Mouse (Mus musculus): ENCODE results near the gene Vmn2r90.
"Not testable (repeated sequence)": the region's sequence is repeated elsewhere in the genome, so short reads cannot be mapped to it uniquely, and the experiment has no call there.

Gene Vmn2r90

DNA sequence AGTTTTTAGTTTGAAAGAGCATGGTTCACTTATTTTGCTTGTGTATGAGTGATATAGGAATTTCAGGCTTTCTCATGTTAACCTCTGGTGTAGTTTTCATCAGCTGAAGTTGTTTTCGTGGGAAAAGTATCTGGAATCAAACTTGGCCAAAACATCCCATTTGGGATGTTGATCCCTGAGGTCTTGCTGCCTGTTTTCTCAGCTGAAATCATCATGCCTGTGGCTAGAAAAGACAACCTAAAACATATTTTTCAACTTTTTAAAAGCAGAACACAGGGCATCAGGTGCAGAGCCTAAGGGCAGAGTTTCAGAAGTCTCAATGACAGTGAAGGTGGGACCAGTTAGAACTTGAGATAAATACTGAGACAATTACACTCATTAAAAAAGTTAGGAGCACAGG is at the start of gene Vmn2r90:
Gene Vmn2r90 (plus strand): TSS at position 301 of the 400 bp plus-strand sequence.
- DNase-seq (ENCODE audit: low spot score), result no peak

DNA sequence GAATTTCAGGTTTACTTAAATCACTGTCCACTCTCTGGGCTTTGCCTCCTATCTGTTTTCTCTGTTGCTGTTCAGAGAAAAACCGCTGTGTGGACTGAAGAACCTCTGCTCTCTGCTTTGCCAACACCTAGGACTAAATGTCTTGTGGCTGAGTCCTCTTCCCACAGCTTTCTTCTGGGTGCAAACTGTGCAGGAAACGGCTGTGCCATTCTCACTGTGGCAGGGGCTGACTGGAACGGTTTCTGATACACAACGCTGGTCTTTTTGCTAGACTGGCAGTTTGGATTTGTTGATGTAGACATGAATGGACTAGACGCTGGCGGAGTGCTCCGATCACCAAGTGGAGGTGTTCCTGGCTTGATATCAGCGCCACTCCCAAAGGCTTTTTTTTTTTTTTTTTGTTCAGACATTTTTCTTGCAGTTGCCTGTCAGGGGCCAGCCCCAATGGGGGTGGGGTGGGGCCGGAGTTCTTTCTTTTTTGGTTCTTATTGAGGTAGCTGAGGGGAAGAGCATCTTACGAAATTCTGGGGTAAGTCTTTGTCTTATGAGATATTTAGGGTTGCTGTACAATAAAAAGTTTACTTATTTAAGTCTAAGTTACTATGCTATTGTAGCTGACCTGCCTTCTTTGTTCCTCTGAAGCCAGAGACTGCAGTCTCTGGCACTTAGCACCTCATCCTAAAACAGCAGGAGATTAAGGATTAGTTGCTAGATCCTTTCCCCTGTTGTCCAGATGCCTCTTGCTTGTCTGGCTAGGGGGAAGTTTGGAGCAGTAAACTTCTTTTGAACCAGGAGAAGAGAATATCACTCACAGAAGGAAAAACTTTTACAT is 48.3 kb upstream of the Vmn2r90 start:
- no peak for DNase-seq (ENCODE audit: low spot score)

DNA sequence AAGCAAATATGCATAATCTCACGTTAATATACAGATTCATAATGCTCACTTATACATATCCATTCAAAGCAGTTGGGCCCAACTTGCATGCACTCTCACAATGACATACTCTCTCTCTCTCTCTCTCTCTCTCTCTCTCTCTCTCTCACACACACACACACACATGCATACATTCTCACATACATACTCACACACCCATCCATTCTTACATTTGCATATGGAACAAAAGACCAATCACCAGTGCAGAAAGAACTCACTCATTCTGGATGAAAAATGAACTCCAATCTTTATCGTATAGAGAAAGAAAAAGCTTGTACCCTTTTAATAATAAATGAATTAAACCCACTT is 47.7 kb upstream of the Vmn2r90 start:
- no peak for DNase-seq (ENCODE audit: low spot score)

DNA sequence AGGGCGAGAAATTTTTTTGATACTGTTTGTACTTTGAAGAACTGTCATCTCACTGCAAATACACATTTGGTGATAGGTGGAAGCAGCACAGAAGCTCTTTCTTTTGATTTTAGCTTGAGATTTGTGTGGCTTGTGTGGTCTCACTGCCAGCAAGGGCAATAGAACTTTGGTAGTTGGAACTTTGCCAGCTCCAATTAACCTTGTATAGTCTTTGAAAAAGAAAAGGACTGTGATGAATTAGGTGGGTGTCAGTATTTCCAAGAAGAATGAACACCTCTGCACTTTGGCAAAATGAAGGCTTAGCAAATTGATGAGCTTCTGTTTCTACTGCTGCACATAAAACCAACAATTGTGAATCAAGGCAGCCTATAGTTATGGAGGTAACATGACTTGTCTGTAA is 24.8 kb upstream of the Vmn2r90 start:
- DNase-seq (ENCODE audit: low spot score), result no peak

DNA sequence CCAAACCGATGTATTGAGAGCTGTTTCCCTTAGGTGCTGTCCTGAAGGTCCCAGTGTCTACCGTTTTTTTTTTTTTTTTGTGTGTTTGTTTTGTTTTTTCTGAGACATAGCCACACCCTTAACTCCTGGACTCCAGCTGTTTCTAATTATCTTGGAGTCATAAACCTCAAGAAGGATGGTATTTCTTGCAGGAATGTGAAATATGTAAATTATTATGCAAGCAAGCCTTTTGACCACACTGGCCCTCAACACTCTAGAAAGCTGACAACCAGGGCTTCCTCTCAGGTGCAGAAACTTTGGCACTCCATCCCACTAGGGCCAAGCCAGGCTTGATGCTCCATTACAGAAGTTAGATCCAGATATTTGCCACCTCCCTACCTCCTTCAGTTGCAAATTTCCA is 12.9 kb upstream of the Vmn2r90 start:
- no peak for DNase-seq (ENCODE audit: low spot score)

DNA sequence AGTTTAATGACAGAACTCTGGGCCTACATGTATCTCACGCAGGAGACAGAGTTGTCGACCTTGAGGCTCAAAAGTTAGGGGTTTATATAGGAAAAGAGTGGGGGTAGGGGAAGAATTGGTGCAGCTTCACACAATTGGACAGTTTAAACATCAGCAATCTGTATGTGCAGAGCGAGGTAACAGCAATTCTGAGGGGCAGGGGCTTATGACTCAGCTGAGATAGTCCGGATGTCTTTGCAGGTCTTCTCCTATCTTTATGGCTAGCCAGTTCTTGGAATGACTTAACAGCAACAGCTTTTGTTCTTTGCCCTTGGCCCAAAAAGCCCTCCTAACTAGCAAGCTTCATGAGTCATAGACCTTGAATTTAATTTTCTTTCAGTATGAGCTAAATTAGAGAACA is 28.8 kb downstream of the Vmn2r90 start:
- DNase-seq (ENCODE audit: low spot score), result not testable (repeated sequence)

DNA sequence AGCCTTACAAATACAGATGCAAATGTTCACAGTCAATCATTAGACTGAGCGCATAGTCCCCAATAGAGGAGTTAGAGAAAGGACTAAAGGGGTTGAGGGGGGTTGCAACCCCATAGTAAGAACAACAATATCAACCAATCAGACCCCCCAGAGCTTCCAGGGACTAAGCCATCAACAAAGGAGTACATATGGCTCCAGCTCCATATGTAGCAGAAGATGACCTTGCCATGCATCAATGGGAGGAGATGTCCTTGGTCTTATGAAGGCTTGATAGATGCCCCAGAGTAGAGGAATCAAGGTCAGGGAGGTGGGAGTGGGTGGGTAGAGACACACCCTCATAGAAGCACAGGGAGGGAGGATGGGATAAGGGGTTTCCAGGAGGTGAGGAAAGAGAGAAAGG is 35.1 kb downstream of the Vmn2r90 start:
- no peak for DNase-seq (ENCODE audit: low spot score)

DNA sequence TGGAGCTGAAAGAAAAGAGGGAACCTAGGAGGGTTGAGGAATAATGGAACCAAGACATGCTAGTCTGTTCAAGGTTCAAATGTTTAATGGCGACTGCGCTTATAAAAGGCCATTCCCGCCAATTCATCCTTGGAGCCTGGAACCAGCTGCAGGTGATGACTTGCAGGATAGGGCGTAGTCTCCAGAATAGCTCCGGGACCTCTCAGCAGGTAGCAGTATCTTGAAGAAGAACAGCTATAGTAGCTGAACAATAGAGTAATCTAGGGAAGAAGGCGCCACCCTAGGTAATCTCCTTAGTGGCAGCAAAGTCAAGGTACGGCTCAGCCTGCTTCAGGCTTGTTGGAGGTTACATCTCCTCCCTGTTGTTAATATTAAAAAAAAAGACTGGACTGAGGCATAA is 35.8 kb downstream of the Vmn2r90 start:
- not testable (repeated sequence) for DNase-seq (ENCODE audit: low spot score)

DNA sequence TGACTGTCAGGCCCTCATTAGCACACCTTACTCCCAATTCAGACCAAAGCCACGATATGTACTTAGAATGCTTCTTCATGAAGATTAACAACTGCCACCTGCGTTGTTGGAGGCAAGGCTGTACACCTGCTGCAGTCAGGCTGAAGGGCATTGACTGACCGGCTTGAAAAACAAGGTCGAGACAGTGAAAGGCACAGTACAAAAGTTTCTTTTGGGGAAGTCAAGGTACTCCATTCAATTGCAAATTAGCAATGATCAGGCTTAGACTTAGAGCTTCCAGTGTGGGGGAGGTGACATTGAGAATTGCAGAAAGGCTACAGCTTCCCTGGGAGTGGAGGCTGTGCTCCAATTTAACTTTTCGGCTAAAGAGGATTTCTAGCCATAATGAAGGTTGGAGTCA is 36.4 kb downstream of the Vmn2r90 start:
- not testable (repeated sequence) for DNase-seq (ENCODE audit: low spot score)

DNA sequence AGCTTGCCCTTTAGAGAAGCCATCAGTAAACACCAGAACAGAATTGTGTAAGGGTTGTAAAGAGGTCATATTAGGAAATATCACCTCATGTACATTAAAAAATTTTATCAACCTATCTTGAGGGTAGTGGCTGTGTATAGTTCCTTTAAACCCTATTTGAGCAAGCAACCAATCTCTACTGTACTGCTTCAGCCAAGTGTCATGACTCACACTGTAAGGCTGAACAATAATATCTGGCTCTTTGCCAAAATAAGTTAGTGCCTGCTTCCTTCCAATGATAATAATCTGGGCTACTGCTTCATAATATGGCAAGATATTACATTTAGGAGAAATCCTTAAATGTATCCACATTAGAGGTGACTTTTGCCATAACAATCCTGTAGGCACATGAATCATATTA is 38.0 kb downstream of the Vmn2r90 start:
- DNase-seq (ENCODE audit: low spot score), result not testable (repeated sequence)

DNA sequence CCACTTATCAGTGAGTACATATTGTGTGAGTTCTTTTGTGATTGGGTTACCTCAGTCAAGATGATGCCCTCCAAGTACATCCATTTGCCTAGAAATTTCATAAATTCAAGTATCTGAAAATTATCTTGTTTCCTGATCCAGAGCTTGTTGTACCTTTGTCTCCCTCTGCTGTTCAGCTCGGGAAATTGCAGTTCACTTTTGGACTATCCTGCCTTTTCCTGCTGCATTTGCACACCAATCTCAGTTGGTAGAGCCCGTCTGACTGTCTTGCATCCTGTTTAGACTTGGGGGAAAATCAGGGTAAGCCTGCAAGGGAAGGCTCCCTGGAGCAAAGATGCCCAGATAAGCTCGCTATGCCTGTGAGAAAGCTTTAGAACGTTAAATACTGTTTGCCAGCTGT is 45.8 kb downstream of the Vmn2r90 start:
- peak; percentile 14 for DNase-seq (ENCODE audit: low spot score)

DNA sequence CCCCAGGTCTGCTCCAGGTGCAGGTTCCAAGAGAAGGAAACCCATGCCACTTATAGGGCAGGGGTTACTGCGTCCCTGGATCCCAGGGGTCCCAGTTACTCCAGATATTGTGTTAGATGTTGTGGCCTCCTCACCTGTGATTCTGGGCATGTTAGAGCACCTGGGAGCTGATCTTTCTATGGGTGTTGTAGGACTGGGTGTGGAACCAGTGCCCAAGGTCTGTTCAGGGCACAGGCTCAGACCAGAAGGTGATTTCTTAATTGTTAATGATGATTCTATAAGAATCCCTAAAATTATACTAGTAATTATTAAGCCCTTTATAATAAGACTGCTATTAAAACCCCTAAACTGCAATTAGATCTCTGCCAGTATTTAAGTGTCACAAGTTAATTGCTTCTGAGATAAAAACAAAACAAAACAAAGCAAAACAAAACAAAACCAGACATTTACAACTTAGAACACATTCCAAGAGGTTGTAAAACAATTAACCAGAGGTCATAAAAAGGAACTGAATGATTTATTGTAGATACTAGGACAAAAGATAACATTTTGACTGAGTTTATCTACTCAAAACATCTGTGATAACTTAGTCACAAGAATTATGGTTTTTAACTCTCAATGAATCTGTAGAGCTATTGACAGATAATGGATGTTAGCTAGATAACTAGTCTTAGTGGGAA is 59.2 kb downstream of the Vmn2r90 start:
- no peak for DNase-seq (ENCODE audit: low spot score)

DNA sequence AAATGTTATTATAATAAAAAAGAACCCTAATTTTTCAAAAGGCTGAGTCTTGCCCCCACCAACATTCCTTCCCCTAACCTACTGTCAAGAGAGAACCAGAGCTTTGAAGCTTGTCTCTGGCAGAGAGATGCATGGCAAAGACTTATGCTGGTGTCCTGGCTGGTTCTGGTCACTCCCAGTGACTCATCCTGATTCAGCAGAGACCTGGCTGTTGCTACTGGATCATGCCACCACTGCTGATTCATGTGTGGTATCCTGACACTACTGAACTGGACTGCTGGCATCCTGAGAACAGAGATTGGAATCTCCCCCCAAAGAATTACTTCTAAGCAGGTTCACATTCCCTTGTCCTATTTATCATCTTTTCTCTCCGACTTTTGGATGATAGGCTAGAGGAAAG is 60.7 kb downstream of the Vmn2r90 start:
- DNase-seq (ENCODE audit: low spot score), result no peak

DNA sequence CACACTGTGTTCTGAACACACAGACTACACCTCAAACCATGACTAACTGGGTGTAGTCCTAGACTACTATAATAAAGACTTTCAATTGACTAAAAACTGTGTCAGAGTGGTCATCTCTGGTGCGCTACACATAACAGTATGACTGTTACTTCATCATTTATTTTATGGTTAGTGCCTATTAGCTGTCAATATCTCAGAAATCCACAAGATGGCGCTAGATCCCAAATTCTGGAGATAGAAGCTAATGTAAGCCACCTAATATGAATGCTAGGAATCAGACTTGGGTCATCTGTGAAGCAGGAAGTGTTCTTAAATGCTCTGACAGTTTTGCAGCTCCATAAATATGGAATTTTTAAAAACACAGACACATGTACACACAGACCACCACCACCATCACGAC is 62.9 kb downstream of the Vmn2r90 start:
- peak; percentile 31 for DNase-seq (ENCODE audit: low spot score)
